Mouse (Mus musculus) forebrain, embryonic 16.5 days (tissue): Measurements from ENCODE around the gene Hist1h2br. TPM values are rescaled to one million over a fixed set of nuclear protein-coding genes. Genes with fewer than 3 reads are reported as not detected.
"Not testable (repeated sequence)": the region's sequence is repeated elsewhere in the genome, so short reads cannot be mapped to it uniquely, and the experiment has no call there.

ENCODE experiments used
- ATAC-seq: fragments of 200-750 bp; cut with Nextera tagmentation; 2 replicates; pipeline ENCODE4 v1.8.0; 2017; ENCODE audit warnings: mild to moderate bottlenecking, moderate library complexity
- H3K27ac ChIP-seq: fragments of 300-500 bp; sonication (generic); 2 replicates; pipeline ENCODE4 v1.5.1; 2014; ENCODE audit warnings: low read length, control low read depth
- H3K27me3 ChIP-seq: fragments of 300-500 bp; sonication (generic); replicated peaks from 2 replicates; pipeline ENCODE4 v1.6.1; 2014; ENCODE audit warnings: low read length; ENCODE audit not compliant: control insufficient read depth, insufficient read depth
- H3K36me3 ChIP-seq: fragments of 300-500 bp; sonication (generic); 2 replicates; pipeline ENCODE4 v1.6.1; 2014; ENCODE audit not compliant: control insufficient read depth, insufficient read depth
- H3K4me1 ChIP-seq: fragments of 300-500 bp; sonication (generic); replicated peaks from 2 replicates; pipeline ENCODE4 v1.6.1; 2014; ENCODE audit warnings: low read length; ENCODE audit not compliant: control insufficient read depth, insufficient read depth
- H3K4me2 ChIP-seq: fragments of 300-500 bp; sonication (generic); 2 replicates; pipeline ENCODE4 v1.6.1; 2014; ENCODE audit warnings: mild to moderate bottlenecking, low read length, control low read depth
- H3K4me3 ChIP-seq: fragments of 300-500 bp; sonication (generic); replicated peaks from 2 replicates; pipeline ENCODE4 v1.5.1; 2014; ENCODE audit warnings: mild to moderate bottlenecking, low read length, control low read depth
- H3K9ac ChIP-seq: fragments of 300-500 bp; sonication (generic); replicated peaks from 2 replicates; pipeline ENCODE4 v1.6.1; 2014; ENCODE audit warnings: low read depth, low read length, control low read depth
- H3K9me3 ChIP-seq: fragments of 300-500 bp; sonication (generic); 2 replicates; pipeline ENCODE4 v1.6.1; 2016; ENCODE audit warnings: low read length; ENCODE audit not compliant: control insufficient read depth
- WGBS: fragments of 180-500 bp; shearing (Covaris S2); extraction: QIAGEN DNeasy Blood & Tissue Kit; methylation state at CpG from one replicate; pipeline ENCODE4 v1.1.7; 2014; 5-methylcytosine and 5-hydroxymethylcytosine counted together
- polyA plus RNA-seq: library from polyadenylated mRNA; unstranded; fragments of >200 nt; fragmentation: Nextera tagmentation; extraction: Ambion mirVana; gene quantifications from 2 replicates; pipeline ENCODE4 v1.2.1, GENCODE M21; 2015

Hist1h2br gene
- polyA plus RNA-seq: 7.8 and 8.3 TPM in 2 replicates

DNA sequence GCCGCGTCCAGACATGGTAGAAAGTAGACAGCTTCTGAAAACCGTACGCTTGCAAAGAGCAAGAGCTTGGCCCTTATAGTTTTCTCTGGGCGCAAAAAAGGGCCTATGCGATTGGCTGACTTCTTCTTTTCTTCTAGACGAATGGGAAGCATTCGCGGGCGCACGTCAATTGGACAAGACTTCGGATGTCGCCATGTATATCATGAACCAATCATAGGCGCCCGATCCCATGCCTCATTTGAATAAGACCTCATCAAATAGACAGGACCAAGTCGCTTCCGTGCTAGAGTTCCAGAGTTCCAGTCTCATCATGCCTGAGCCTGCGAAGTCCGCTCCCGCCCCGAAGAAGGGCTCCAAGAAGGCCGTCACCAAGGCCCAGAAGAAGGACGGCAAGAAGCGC, at the start of gene Hist1h2br, which contains the start of gene Hist1h2ap:
TSS of gene Hist1h2br (plus strand) at position 283 of the 400 bp plus-strand sequence.
TSS of gene Hist1h2ap (minus strand) at position 47 of the 400 bp plus-strand sequence.
- not testable (repeated sequence) for H3K4me1 ChIP-seq, H3K36me3 ChIP-seq, H3K4me2 ChIP-seq, H3K27me3 ChIP-seq, H3K9ac ChIP-seq, H3K9me3 ChIP-seq, H3K27ac ChIP-seq, H3K4me3 ChIP-seq
- peak; percentile 96 for ATAC-seq
- WGBS: no CpG with 5 or more reads among the region's 24 CpGs

DNA sequence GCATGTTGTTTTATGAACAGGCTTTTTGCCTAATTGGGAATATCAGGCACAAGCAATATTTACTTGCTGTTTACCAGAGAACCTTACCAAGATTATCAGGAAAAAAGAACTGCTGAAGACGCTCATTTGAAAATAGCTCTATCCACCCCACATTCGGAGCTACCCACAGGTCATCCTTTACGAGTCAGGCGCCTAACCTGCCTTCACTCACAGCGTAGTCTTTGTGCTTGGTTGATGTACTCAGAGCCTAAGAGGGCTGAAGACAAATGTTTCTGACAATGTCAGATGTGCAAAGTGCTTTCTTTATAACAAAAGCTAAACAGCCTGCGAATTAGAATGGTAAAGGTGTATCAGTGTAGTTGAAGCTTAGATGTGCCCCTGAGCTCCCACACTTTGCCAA, 49.2 kb upstream of the Hist1h2br start:
- ATAC-seq: no peak
- Histone ChIP-seq H3K27ac (peak overlapping the region; percentile 72), H3K36me3 (no peaks in the 10 kb centered on the region), H3K4me1 (peaks cover 42% of the 10 kb centered on the region), H3K9me3 (no peaks in the 10 kb centered on the region), H3K27me3 (no peaks in the 10 kb centered on the region), H3K9ac (no peak overlapping the region), H3K4me2 (no peak overlapping the region; the same call in 1 of the 2 replicates), H3K4me3 (no peak overlapping the region)
- 25% methylated on average over 6 of the region's 6 CpGs for WGBS

DNA sequence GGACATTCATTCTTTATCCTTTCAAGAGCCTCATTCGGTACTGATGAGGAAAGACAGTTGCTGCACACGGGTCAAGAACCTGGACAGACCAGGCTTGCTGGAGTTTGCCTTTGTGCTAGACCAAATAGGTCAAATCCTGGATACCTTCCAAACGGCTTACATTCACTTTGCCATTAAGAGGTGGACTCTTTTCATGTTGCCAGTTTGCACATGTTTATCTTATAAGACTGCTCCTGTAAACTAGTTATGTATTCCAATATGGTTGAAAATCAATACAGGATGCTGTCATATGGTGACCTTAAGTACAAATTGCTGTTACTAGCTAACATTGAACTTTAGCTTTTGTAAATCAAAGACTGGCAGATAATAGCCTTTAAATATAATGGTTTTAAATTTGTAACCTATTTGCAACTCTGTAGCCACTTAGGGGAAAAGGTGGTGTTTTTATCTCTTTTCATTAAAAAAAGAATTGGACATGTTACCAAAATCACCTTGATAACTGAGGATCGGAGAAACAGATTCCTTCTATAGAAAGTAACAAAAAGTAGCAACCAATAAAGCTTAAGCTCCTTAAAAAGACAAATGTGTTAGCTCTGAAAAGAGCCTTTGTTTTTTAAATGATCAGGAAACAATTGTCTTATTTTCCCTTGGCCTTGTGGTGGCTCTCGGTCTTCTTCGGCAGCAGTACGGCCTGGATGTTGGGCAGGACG, 47.2 kb upstream of the Hist1h2br start:
- peak overlapping the region; percentile 52 for H3K9ac ChIP-seq
- no peaks in the 10 kb centered on the region for H3K36me3 ChIP-seq
- H3K4me3 ChIP-seq: peak overlapping the region; percentile 44
- peaks cover 36% of the 10 kb centered on the region for H3K4me1 ChIP-seq
- H3K4me2 ChIP-seq: peak overlapping the region; percentile 57
- H3K27ac ChIP-seq: peak overlapping the region; percentile 66
- no peaks in the 10 kb centered on the region for H3K27me3 ChIP-seq
- no peaks in the 10 kb centered on the region for H3K9me3 ChIP-seq
- WGBS: 2% methylated on average over 8 of the region's 8 CpGs
- ATAC-seq: no peak

DNA sequence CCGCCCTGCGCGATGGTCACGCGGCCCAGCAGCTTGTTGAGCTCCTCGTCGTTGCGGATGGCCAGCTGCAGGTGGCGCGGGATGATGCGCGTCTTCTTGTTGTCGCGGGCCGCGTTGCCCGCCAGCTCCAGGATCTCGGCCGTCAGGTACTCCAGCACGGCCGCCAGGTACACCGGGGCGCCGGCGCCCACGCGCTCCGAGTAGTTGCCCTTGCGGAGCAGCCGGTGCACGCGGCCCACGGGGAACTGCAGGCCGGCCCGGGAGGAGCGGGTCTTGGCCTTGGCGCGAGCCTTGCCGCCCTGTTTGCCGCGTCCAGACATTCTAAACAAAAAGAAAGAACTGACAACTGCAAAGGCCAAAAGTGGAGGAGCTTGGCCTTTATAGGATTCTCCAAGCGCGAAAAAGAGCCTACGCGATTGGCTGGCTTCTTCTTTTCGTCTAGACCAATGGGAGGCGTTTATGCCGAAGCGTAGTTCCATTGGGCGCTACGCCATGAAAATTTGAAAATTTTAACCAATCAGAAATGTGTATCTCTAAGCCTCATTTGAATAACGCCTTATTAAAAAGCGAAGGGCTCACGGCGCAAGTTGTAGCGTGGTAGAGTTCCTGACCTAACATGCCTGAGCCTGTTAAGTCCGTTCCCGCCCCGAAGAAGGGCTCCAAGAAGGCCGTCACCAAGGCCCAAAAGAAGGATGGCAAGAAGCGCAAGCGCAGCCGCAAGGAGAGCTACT, 46.5 kb upstream of the Hist1h2br start, which contains the start of the genes Hist1h2an and Hist1h2bp:
TSS of gene Hist1h2an (minus strand) at position 320 of the 731 bp plus-strand sequence.
TSS of gene Hist1h2bp (plus strand) at position 563 of the 731 bp plus-strand sequence.
- peak; percentile 91 for ATAC-seq
- Histone ChIP-seq H3K4me2 (peak within 1 kb of the TSS; percentile 57), H3K4me1 (peaks cover 36% of the 10 kb centered on the region), H3K9ac (peak within 1 kb of the TSS; percentile 52), H3K27ac (peak within 1 kb of the TSS; percentile 74), H3K4me3 (peak within 1 kb of the TSS; percentile 44)
- H3K9me3 ChIP-seq, H3K36me3 ChIP-seq, H3K27me3 ChIP-seq: not testable (repeated sequence)
- WGBS: under 1% methylated on average over 32 of the region's 63 CpGs

DNA sequence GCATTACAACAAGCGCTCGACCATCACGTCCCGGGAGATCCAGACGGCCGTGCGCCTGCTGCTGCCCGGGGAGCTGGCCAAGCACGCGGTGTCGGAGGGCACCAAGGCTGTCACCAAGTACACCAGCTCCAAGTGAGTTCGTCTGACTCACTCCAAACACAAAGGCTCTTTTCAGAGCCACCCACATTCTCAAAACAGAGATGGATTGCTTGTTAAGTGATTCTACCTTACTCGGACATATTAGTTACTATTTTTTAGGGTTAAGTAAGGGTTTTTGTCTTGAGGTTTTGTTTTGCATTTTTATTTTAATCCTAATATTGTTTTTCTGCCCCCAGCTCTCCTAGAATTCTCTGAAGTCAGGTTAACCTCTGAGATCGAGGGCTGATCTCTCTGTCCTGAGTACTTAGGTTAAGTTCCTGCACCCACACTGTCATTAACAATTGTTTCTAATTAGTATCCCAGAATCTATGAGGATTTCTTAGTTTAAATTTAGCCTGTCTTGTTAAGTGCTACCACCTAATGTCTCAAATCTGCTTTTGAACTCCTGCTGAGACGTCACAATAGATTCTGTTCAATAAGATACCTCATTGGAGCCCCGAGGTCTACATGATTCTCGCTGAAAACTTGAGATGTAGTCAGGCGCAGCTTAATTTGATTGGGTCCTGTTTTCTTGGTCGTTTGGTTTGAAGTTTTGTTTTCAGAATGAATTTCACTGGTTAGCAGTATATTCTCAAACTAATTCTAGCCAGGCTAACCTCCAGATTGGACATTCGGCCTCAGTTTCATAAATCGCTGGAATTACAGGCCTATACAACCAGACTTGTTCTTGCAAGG, 45.6 kb upstream of the Hist1h2br start:
- Histone ChIP-seq H3K4me3 (peak overlapping the region; percentile 28), H3K36me3 (no peaks in the 10 kb centered on the region), H3K4me1 (peaks cover 28% of the 10 kb centered on the region), H3K27me3 (no peaks in the 10 kb centered on the region), H3K4me2 (peak overlapping the region; percentile 48), H3K27ac (peak overlapping the region; percentile 63), H3K9ac (no peak overlapping the region; the same call in 1 of the 2 replicates), H3K9me3 (no peaks in the 10 kb centered on the region)
- peak; percentile 19 for ATAC-seq
- 8% methylated on average over 14 of the region's 21 CpGs for WGBS

DNA sequence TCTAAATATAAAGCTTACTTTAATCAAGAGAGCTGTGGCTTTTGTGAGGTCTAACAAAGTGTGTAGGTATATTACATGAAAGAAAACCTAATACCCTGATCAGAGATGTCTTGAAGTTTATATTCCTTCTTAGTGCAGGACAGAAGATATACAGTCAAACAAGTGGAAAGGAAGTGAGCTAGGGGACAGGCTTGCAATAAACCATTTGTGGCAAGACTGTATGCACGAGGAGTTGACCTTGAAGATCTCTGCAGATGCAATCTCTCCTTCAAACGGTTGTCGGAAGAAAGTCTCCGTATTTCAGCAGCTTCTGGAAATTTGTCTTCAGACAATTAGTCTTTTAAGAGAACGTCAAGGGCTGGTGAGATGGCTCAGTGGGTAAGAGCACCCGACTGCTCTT, 43.6 kb upstream of the Hist1h2br start:
- H3K4me3 ChIP-seq: no peak overlapping the region
- no peak overlapping the region for H3K9ac ChIP-seq
- H3K4me2 ChIP-seq: no peak overlapping the region
- H3K9me3 ChIP-seq: no peaks in the 10 kb centered on the region
- 62% methylated on average over 6 of the region's 6 CpGs for WGBS
- peaks cover 18% of the 10 kb centered on the region for H3K4me1 ChIP-seq
- no peak overlapping the region for H3K27ac ChIP-seq
- no peak for ATAC-seq
- H3K36me3 ChIP-seq: no peaks in the 10 kb centered on the region
- no peaks in the 10 kb centered on the region for H3K27me3 ChIP-seq

DNA sequence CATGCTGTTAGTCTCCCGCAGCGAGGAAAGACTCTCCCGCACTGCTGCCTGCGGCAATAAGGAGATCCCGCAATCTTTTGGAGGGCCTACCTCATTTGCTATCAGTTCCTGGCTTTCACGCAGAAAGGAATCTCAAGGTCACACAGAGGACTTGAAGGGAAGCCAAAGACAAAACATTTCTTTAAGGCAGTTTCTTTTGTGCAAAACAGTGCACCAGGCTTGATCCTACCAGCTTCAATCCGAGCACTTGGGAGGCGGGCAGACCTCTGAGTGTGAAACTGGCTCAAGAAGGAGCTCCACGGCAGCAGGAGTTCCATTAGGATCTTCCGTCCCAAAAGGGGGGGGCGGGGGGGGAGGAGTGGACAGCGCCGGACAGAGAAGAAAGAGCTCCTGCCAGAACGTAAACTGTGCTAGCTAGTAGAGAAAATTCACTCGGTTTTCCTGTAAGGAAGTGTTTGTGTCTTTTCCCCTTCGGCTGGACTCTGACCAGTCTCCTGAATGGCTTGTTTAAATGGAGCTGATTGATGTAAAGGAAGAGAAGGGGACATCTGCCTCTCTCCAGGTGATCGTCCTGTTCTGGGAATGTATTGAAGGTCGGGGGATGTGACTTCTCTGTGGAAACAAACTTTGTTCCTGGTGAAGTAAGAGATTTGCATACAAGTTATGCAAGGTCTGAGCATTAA, 42.8 kb upstream of the Hist1h2br start:
- Histone ChIP-seq H3K27ac (no peak overlapping the region), H3K4me2 (peak overlapping the region; percentile 29; the same call in 1 of the 2 replicates), H3K4me3 (no peak overlapping the region), H3K36me3 (no peaks in the 10 kb centered on the region), H3K9ac (no peak overlapping the region), H3K4me1 (peaks cover 17% of the 10 kb centered on the region), H3K9me3 (no peaks in the 10 kb centered on the region), H3K27me3 (no peaks in the 10 kb centered on the region)
- WGBS: 7% methylated on average over 18 of the region's 18 CpGs
- ATAC-seq: no peak

DNA sequence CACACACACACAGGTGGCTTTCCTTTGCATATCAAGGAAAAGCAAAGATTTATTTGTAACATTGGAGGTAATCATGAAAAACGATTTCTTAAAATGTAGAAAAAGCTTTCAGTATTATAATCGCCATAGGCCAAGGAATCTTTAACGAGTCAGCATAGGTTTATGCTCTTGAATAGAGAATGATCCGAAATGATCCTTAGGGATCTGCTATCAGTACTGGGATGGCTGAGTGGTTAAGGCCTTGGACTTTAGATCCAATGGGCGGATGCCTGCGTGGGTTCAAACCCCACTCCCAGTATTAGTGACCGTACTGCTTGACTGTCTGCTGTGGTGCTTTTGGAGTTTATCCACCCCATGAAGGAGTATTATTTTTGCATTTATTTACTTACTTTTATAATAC, 38.0 kb upstream of the Hist1h2br start:
- H3K36me3 ChIP-seq: no peaks in the 10 kb centered on the region
- WGBS: 89% methylated on average over 7 of the region's 7 CpGs

More for the DNA sequence above, 38.0 kb upstream of the Hist1h2br start:
- Histone ChIP-seq H3K4me3 (no peak overlapping the region), H3K9ac (no peak overlapping the region), H3K4me1 (peaks cover 4% of the 10 kb centered on the region; the same call in 1 of the 2 replicates), H3K9me3 (no peaks in the 10 kb centered on the region), H3K4me2 (no peak overlapping the region), H3K27ac (no peak overlapping the region), H3K27me3 (no peaks in the 10 kb centered on the region)
- ATAC-seq: no peak
